Mouse (Mus musculus) thymus, adult 2 months (tissue): ENCODE data around the gene Bpifb3. TPM values are rescaled to one million over a fixed set of nuclear protein-coding genes. Genes with fewer than 3 reads are reported as not detected.

Experiments
- DNase-seq: peaks from one replicate; pipeline ENCODE4 v3.0.0; 2021
- H3K27ac ChIP-seq: fragments of 200-500 bp; 2 replicates; pipeline ENCODE4 v1.5.1; 2012; ENCODE audit warnings: low read length, control low read depth; ENCODE audit not compliant: control insufficient read depth, insufficient read depth
- H3K27me3 ChIP-seq: fragments of 200-500 bp; 2 replicates; pipeline ENCODE4 v1.6.1; 2012; ENCODE audit warnings: mild to moderate bottlenecking, low read length, moderate library complexity, mixed read lengths; ENCODE audit not compliant: control insufficient read depth, insufficient read depth
- H3K36me3 ChIP-seq: fragments of 200-500 bp; 2 replicates; pipeline ENCODE4 v1.6.1; 2012; ENCODE audit warnings: mild to moderate bottlenecking, low read length, moderate library complexity; ENCODE audit not compliant: control insufficient read depth, insufficient read depth
- H3K4me1 ChIP-seq: fragments of 200-500 bp; replicated peaks from 2 replicates; pipeline ENCODE4 v1.6.1; 2012; ENCODE audit warnings: low read length; ENCODE audit not compliant: control insufficient read depth, insufficient read depth
- H3K4me3 ChIP-seq: fragments of 200-500 bp; 2 replicates; pipeline ENCODE4 v1.5.1; 2012; ENCODE audit warnings: mild to moderate bottlenecking, low read length, control low read depth, moderate library complexity; ENCODE audit not compliant: control insufficient read depth, insufficient read depth
- CTCF ChIP-seq: fragments of 200-500 bp; IDR thresholded peaks from 2 replicates; pipeline ENCODE4 v1.5.1; 2012; ENCODE audit warnings: mild to moderate bottlenecking, control low read depth, low read length, moderate library complexity, borderline replicate concordance; ENCODE audit not compliant: control insufficient read depth, poor library complexity, insufficient read depth; ENCODE audit errors: extremely low read depth
- POLR2A ChIP-seq: fragments of 200-500 bp; IDR thresholded peaks from 2 replicates; pipeline ENCODE4 v1.6.1; 2012; ENCODE audit warnings: mild to moderate bottlenecking, low read length, control low read depth, moderate library complexity; ENCODE audit not compliant: control insufficient read depth, poor library complexity, insufficient read depth; ENCODE audit errors: extremely low read depth
- WGBS: fragments of 180-500 bp; shearing (Covaris S2); methylation state at CpG from one replicate; pipeline ENCODE4 v1.1.7; 2018; 5-methylcytosine and 5-hydroxymethylcytosine counted together
- polyA plus RNA-seq: library from polyadenylated mRNA; depleted of rRNA; stranded (reverse); fragments of >200 nt; gene quantifications from 2 replicates; pipeline ENCODE4 v1.2.3, GENCODE M21; 2012; rRNA removed

The Bpifb3 gene
- polyA plus RNA-seq, 1 experiment: 0.59 TPM

DNA sequence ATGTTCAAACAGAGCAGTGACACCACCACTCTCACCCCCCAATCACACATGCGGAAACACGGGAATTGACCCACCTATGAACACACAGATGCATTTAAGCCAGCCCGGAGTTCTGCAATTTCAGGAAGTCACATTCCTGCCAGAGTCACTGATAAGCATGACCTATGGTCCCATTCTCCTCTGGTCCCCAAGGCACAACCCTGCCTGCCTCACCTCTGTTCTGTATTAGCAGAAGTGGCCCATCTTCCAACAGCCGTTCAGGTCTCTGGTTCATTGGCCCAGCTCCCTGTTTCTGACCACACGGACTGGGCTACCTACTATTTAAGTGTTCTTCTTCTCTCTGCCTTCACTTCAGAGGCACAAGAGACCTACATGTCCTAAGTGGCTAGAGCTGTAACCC, 56.6 kb downstream of the Bpifb3 start, which contains the start of gene Bpifa6:
Gene Bpifa6 (plus strand): TSS at position 364 of the 400 bp plus-strand sequence.
- H3K27ac ChIP-seq: no peak within 1 kb of the TSS
- TF ChIP-seq CTCF (no peak), POLR2A (no peak)
- no peaks in the 10 kb centered on the region for H3K27me3 ChIP-seq
- no peak within 1 kb of the TSS for H3K4me3 ChIP-seq
- H3K36me3 ChIP-seq: no peaks in the 10 kb centered on the region
- no peaks in the 10 kb centered on the region for H3K4me1 ChIP-seq
- DNase-seq: no peak
- WGBS: 68% methylated on average over 5 of the region's 5 CpGs

Other genes with a start within 250 kb of the Bpifb3 start
- not detected in 2 replicates for gene Dnmt3c, start 221.6 kb upstream of the Bpifb3 start, polyA plus RNA-seq
- 14.6 and 15.5 TPM in 2 replicates for gene Mapre1, start 177.0 kb upstream of the Bpifb3 start, polyA plus RNA-seq
- 1.8 and 1.9 TPM in 2 replicates for gene Efcab8, start 138.3 kb upstream of the Bpifb3 start, polyA plus RNA-seq
- not detected in 2 replicates for gene Sun5, start 47.1 kb upstream of the Bpifb3 start, polyA plus RNA-seq
- gene Bpifb2, start 43.2 kb upstream of the Bpifb3 start, polyA plus RNA-seq: 0.71 and 0.73 TPM in 2 replicates
- 0.23 and 0.27 TPM in 2 replicates for gene Bpifb6, start 17.8 kb upstream of the Bpifb3 start, polyA plus RNA-seq
- 0.13 and 0.29 TPM in 2 replicates for gene Bpifb4, start 20.0 kb downstream of the Bpifb3 start, polyA plus RNA-seq
- not detected in 2 replicates for gene Bpifa6, start 56.7 kb downstream of the Bpifb3 start, polyA plus RNA-seq
- gene Bpifa2, start 90.0 kb downstream of the Bpifb3 start, polyA plus RNA-seq: 0.22 TPM in 1 of 2 replicates, not detected in the other
- gene Bpifa3, start 212.1 kb downstream of the Bpifb3 start, polyA plus RNA-seq: 0.23 TPM in 1 of 2 replicates, not detected in the other
- 23.3 and 33.0 TPM in 2 replicates for gene Bpifa1, start 224.7 kb downstream of the Bpifb3 start, polyA plus RNA-seq
- gene Bpifa5, start 244.4 kb downstream of the Bpifb3 start, polyA plus RNA-seq: 1.3 and 1.6 TPM in 2 replicates